Mouse (Mus musculus) right cerebral cortex, postnatal 36 days (tissue): Measurements from ENCODE around the gene Oit3.

Source experiments
- DNase-seq, 2 experiments: peaks; one replicate each; pipeline ENCODE4 v3.0.0; 2022; ENCODE audit warnings: low spot score in 2 of 2, mixed read lengths in 1 of 2

The Oit3 gene

DNA sequence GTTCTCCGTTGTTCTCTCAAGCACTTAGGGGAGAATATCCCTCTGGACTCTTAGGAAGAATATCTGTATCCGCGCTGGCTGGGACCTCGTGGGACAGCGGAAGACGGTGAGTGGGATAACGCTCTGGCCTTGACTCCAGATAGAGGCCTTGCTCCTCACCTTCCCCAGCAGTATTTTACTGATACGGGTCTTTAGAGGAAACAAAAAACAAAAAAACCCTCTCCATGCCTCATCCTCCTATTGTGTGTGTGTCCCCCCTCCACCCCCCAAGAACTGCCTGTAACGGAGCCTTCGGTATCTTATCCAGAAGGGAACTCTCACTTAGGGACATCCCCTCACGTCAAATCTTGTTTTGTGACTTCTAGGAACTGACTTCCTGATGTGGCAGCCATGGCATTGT lies at the start of gene Oit3:
Oit3 (minus strand) TSS at position 44 of the 400 bp plus-strand sequence.
- DNase-seq = no peak

DNA sequence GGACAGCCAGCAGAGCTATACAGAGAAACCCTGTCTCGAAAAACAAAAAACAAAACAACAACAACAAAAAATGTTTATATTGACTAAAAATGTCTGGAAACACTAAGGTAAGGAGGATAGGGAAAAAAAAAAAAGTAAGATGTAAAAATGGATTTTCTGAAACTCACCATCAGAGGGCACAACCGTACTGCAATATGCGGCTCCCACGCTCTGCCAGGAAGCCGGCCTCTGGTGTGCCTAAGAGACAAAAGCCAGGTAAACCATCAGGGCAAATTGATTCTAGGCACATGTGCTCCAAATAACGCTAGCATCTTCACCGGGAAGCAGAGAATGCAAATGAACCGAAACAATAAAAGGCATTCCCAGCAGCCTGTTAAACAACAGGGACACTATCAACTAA lies 49.3 kb upstream of the Oit3 start:
- no peak for DNase-seq

DNA sequence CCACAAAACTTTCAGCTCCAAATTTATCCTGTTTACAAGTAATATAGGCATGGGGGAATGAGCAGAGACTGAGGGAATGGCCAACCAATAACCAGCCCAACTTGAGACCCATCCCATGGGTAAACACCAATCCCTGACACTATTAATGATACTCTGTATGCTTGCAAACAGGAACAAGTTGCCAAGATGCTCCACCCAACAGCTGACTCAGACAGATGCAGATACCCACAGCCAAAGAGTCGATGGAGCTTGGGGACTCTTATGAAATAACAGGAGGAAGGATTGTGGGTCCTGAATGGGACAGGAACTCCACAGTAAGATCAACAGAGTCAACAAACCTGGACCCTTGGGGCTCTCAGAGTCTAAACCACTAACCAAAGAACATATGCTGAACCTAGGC lies 47.8 kb upstream of the Oit3 start:
- DNase-seq = no peak

DNA sequence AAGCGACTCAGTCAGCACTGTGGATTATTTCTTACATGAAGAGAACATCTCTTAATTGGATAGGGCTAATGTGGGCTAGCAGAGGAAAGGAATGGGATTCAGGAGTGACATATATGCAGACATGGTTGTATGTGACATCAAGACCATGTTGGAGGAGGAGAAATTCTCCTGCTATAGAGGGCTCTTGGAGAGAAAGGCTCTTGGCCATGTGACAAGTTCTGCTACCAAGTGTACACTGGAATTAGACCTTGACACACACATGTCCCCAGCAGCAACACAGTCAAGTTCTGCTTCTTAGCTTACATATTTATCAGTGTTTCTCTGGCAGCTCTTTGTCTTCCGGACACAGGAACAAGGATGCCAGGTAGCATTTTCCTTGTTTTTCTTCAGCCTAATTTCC lies 45.8 kb upstream of the Oit3 start:
- DNase-seq = no peak

DNA sequence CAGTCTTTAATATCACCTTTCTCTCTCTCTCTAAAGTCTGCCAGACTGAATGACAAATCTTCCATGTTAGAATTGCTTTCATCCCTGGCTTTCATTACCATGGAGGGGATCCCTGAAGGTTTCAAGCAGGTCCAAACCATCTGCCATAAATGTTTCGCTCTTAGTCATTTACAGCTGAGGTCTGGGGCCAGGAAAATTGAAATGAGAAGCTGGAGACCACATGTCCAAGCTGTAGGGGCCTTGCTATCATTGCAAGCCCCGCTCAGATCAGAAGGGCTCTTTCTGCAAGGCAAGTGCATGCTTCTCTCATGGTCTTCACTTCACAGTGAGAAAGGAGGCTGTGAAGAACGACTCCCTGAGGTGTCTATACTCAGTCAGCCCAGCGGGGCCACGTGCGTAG lies 42.7 kb upstream of the Oit3 start:
- DNase-seq = no peak

DNA sequence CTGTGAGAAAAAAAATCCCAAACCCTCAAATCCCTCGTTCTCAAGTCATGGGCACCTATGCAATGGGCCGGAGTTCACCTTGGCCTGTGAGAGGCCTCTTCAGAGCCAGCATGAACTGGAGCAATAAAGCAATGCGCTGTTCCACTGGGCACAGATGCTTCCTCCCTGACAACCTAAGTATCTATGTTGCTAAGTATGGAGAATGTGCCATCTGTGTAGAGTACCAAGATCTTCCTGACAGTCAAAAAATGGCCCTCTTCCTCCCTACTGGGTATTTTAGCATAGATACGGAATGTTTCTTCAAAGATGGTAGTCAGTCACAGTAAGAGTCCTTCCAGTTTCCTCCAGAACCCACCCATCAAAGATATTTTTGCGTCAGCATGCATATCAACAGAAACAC lies 39.8 kb upstream of the Oit3 start:
- DNase-seq = no peak

DNA sequence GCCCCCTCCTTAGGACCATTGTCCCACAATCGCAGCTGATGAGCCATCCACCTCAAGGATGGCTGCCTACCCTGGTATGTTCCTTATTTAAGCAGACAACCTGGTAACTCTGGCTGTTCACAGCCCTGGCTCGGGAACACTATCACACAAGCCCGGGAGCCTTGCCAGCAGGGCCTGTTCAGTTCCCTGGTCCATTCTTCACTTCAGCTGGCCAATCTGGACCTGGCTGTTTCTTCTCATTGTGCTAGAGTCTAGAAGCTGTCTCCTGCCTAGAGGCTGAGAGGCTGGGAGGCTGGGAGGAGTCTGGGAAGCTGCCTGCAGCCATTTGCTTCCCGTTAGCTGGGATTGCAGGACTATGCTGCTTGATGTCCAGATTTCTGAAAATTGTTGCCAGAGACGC lies 28.9 kb upstream of the Oit3 start:
- DNase-seq = no peak

DNA sequence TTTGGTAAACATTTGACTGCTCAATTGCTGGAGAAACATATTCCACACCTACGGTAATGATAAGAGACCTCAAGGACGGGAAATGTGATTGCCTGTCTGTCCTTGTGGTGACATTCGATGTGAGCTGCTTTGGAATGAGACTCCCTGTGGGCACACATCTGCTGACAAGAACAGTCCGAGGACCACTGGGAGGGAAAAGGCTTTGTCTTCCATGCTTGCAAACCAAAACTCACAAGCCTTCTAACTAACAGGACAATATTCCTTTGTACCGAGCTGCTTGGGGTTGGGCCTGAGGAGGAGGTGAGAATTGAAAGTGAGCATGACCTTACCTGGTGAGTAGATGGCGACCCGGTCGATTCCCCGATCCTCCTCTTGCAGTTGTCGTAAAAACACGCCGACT lies 25.7 kb upstream of the Oit3 start:
- no peak for DNase-seq

DNA sequence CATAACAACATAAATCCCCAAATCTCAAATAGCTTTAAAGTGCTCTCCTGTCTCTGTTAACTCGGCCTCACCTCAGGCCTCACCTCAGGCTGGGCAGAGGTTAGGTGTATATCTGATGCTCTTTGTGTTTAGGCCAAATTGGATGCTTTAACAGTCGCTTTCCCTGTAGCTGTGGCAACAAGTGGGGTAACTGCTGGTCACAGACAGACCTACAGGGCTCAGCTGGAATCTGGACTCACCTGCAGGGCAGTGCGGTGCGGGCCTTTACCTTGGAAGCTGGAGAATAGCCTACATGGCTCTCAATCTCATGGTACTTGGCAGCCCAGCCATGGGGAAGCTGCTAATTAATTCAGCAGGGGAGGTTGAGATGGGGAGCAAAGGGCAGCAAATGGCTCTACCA lies 25.0 kb upstream of the Oit3 start:
- no peak for DNase-seq

DNA sequence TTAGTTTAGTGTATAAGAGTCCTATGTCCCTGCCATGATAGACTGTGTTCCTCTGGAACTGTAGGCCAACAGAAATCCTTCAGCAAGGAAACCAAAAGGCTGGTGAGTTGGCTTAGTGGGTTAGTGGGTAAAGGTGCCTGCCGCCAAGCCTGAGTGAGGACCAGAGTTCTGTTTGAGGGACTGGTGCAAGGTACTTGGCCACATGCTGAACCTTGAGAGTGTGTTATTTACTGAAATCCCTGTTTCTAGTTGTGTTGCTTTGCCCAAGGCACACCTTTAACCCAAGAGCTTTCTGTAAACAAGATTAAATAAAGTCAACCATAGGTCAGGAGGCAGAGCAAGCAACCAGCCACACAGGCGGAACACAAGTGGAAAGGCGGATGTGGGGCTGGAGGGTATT lies 24.0 kb upstream of the Oit3 start:
- DNase-seq = no peak

DNA sequence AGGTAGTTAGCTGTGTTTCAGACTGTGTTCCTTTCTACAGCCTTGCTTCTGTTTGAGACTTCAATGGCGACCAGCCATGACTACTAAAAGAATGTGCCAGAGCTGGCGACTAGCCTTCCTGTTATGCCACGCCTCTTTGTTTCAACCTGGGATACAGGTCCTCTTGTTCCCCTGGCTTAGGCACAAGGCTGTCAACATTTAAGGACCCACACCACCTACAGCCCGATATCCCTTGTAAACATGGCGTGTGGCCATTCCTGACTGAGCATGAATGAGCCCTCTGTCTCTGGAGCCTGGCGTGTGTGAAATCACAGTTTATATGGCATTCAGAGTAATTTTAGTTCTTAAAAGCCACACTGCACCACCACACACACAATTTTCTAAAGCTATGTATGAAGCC lies 20.7 kb upstream of the Oit3 start:
- no peak for DNase-seq

DNA sequence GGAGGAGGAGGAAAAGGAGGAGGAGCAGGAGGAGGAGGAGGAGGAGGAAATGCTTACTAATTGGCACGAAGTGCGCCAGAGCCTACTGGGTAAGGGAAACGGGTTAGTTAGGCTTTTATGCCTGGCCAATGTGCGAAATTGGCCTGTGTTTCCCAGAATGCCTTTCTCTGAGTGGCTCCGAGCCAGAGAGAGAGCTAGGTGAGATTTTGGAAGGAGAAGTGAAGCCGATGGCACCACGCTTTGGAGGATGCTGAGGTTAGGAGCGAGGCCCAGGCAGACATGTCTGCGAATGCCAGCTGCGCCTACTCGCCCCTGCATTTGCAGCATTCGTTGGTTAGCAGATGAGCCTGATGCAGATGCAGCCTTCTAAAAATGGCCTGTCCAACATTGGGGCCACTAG lies 18.2 kb upstream of the Oit3 start:
- DNase-seq = peak; percentile 36 to 43

DNA sequence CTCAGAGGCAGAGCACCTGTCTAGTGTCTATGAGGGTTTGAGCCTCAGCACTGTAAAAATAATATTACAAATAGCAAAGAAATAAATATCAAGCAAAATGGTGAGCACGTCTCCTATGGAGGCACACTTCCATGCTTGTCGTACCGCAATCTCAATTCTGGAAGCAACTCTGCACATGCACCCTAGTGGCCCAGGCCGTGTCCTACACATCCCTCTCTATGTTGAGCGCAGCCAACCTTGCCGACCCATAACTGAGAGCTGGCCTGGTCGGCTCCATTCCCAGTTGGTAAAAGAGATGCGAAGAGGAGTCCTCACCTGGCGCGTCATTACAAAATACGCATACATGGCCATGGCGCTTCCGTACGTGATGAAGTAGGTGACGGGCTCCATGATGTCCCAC lies 13.1 kb upstream of the Oit3 start:
- no peak for DNase-seq

DNA sequence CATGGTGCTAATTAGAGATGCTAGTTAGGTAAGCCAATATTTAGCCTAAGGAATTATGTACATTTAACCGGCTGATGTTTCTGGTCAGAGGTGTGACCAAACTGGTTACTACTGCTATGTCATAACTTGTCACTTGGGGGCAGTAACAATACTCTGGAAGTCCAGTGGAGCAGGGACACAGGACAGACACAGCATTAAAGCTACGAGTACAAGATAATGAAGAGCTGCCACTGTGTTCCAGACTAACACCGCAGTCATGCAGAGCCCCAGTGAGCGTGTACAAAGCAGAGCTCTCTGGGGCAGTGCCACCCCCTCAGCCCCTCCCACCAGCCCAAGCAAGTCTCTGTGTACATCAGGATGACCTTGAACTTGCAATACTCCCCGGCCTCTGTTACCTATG lies 10.3 kb upstream of the Oit3 start:
- DNase-seq = no peak

DNA sequence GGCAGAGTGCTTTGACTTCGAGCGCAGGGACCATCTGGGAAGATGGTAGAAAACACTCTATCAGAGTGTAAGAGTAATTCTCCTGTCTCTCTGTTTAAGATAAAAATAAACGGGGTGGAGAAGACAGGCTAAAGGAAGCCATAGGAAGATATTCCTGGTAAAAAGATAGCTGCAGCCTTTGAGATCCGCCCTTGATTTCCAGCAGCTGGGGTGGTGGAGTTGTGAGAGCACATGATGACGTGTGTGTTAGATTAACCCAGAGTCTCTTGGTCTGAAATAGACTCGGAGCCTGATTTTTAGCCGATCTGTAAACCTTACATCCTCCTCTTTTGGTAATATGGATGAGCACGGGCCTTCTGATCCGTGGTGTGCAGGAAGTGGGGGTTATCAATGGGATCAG lies 6.0 kb upstream of the Oit3 start:
- peak; percentile 22 to 50 for DNase-seq

DNA sequence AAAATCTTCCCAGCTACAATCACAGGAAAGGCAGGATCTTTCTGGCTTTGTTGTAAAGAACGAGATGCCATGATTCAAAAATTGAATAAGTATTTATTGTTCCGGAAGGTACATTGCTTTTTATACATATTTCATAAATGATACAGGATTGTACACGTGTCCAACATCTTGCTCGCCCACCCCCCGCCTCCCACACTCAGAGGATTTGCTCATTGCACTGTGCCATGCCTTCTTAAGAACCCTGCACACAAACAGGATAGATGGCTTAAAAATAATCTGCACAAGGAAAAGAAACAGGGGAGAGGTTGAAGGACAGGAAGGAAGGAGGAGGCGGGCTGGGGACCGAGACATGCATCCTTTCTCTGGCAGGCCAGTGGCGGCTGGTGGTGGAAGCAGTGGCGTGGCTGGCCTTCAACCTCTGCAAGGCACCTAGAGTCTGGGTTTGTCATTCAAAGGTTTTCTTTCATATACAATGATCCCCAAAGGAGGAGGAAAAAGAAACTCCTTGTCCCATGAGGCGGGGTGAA lies 5.4 kb upstream of the Oit3 start:
- DNase-seq = no peak

DNA sequence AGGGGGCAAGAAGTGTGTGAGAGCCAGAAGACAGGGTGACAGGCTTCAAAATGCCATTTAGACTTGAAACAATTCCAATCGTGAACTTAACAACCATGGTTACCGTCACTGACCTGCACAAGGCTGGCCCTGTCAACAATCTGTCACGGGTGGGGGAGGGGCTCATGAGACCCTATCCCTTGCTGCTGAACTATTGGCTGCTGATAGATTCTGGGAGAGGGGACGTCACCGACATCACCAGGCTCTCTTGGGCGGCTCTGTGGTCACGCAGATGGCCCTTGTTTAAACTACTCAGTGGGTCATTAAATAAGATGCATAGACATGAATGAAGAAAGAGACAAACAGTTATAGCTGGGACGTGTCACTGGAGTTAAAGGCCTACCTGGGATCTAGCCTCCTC lies 3.1 kb upstream of the Oit3 start:
- no peak for DNase-seq

DNA sequence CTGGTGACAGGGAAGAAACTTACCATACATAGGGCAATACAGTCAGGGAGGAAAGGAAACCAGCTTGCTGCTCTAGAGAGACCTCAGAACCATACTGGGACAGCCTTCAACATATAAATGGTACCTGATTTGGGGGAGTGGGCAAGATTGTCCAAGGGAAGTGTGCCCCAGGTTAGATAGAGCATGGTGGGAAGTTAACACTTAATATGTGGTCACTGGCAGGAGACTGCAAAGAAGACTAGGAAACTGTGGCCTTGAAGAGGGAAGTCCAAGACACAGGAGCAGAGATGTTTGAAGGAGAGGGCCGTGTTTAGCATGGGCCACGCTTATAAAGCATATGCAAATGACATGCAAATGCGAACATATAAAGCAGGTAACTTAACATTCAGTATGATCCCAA lies 2.5 kb upstream of the Oit3 start:
- DNase-seq = no peak

DNA sequence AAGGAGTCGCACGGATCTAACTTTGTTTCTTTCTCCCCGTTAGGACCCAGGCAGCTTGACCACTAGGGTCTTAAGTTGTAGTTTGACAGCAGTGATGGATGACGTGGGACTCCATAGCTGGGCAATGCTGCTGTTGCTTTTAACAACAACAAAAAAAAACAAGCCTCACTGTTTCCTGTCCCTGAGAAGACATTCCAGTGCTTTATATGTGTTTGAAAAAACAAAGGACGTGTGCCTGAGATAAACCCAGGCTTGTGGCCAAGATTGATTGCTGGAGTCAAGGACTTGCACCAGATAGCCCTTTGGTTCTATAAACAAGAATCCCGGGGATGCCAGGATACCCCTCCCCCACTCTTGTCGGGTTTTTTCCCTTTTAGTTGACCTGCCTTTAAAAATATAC lies 1.6 kb upstream of the Oit3 start:
- DNase-seq = no peak

DNA sequence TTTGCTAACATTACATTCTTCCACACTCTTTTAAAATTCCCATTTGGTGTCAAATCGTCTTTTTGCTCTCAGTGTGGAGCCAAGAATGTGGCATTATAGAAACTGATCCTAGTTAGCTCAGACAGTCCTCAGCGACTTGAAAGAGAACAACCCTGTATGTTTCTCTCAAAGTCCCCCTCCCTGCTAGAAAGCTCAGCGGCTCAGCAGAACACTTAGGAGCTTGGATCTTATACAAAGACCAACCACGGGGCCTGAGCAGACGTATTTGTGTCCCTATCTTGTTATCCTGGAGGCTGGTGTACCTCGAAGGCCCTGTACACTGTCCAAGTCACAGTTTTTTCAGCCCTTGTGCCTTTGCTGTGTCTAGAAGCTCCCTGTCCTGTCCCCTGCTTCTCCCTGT lies 1.4 kb downstream of the Oit3 start:
- DNase-seq = no peak

DNA sequence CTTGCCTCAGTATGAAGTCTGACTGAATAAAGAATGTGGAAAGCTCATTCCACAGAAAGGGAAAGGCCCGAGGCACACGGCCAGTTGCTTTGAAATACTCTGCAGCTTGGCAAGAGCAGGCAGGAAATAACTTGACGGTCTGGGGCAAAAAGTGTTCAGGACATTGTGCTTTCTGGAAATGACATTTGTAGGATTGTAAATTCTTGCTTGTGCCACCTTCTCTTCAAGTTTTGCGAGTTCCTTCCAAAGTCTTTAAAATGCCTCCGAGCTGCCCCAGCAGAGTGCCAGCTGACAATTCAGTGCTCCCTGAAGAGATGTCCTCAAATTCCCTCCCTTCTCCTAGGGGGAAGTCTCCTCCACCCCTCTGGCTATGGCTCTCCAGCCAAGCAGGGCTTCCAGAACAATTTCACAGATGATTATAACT lies 2.1 kb downstream of the Oit3 start:
- no peak for DNase-seq

DNA sequence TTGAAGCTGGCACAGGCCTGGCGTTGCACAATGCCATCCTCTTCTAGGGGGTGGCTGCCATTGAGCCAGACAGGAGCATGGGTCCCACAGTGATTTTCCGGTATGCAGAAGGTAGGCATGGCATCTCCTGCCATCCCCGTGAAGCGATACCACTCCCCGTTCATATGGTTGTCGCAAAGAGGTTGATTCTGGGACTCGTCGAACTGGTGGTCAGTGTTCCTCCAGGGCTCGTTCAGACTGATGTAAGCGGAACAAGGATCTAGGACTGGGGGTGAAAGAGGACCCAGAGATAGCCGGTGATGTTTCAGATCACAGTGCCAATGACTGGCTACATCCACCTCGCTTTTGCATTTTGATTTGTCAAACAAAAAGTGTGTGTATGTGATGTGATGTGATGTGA lies 2.9 kb downstream of the Oit3 start:
- no peak for DNase-seq

DNA sequence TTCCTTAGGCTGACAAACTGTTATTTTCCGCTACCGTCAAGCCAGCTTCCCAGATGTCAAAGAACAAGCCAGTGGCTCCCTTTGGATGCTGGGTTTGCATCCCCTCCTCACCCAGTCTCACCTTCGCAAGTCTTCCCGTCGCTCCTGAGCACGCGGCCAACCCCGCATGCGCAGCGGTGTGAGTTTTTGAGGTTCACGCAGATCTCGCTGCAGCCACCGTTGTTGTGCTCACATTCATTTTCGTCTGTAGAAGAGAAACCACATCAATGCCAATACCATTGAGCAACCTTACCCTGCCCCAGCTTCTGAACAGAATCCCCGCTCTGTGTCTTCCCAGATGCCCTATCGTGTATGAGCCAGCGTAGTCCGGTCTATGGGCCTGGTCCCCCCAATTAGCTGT lies 5.8 kb downstream of the Oit3 start:
- no peak for DNase-seq

DNA sequence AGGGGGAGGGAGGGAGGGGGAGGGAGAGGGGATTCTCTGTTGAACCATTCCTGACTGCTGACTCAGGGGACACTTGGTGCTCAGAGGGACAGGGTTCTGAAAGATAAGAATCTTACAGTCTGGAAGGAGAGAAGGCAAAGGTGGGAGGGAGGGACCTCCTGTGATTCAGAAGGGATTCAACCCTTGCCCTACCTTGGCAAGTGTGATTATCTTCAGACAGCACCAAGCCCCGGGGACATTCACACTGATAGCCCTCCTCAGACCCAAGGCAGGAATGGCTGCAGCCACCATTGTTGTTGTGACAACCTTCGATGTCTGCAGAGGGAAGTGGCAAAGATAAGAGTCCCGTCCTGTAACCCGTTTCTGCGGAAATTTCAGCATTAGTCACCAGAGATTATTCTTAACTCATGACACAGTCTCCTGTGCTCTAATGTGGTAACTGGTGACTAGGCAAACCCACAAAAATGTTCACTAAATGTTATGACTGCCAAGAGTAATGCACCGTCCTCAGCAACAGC lies 10.8 kb downstream of the Oit3 start:
- no peak for DNase-seq
